Mouse (Mus musculus) C2C12 (cell line): ENCODE results near the gene Gm20388.

Source experiments
- CEBPB ChIP-seq: IDR thresholded peaks from one replicate; pipeline ENCODE4 v1.6.1; 2011; ENCODE audit warnings: low read depth, mild to moderate bottlenecking, control low read depth, moderate library complexity
- CTCF ChIP-seq: IDR thresholded peaks from one replicate; pipeline ENCODE4 v1.5.1; 2011; ENCODE audit not compliant: control insufficient read depth, insufficient read depth, insufficient read length

DNA sequence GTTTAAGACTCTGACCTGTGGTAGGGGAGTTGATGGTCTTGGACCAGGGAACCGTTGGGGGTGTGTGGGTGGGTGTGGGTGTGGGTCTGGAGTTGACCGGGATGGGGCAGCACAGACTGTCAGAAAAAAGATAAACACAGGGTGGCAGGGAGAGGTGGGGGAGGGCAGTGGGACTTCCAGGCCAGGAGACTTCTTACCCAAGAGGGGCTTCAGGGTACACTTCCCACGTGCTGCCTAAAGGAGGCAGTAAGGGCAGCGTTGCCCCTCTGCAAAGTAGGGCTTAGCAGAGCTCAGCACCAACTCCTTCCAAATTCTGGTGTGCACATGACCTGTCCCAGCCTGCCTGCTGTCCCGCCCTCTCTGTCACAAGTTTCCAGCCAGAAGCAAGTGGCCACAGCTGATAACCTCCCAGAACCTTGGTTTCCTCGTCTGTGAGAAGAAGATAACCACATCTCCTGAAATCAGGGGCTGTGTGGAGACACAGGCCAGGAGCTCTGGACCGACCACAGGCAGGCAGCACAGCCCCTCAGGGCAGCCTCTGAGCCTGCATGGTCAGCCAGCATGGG, 2808.9 kb downstream of the Gm20388 start:
- TF ChIP-seq CTCF (no peak), CEBPB (no peak)
